9 mouse cellular contexts compared by ENCODE assay signal in the genomic region with DNA sequence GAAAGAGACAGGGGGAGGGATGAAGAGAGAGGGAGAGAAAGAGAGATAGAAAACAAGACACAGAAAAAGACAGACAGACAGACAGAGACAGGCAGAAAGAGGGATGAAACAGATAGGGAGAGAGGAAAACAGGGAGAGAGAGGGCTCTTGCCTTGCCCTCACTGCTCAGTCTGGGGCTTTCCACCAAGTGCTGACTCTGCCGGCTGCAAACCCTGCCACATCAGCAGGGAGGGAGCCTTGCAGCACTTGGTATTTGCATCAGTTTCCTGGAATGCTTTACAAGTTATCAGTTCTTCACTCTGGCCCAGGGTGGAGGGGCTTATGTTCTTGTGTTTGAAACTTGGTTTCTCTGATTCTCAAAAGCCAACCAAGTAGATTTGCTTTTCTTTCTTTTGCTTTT. TPM values are rescaled to one million over a fixed set of nuclear protein-coding genes. Genes with fewer than 3 reads are reported as not detected.
A peak's percentile ranks its signal among the peaks of the same experiment; 100 is the strongest.
DNase-seq lines count a peak whose midpoint lies in the region; ATAC-seq and TF ChIP-seq lines count a peak whose summit lies in the region.
"Had no signal": no experiment of that assay in that cellular context is flagged by ENCODE, and none has a peak within 500 bp of the region (broad histone marks: within the 10 kb centered on the region; RNA-seq: fewer than 3 reads in every experiment).

No protein-coding gene starts in this region.

- DNase-seq in lung, embryonic 14.5 days: peak; percentile 65
- no peak for DNase-seq in lung, adult 2 months
- DNase-seq in embryo, embryonic 10.5 days (ENCODE audit: low spot score): peak; percentile 39
- DNase-seq in adrenal gland, postnatal 25 days: no peak

- H3K9ac ChIP-seq in lung, embryonic 14.5 days: no peak overlapping the region
- H3K9ac ChIP-seq in heart, embryonic 13.5 days: peak overlapping the region; percentile 58; the same call in 1 of the 2 replicates
- no peak overlapping the region for H3K9ac ChIP-seq in midbrain, embryonic 15.5 days
- H3K9ac ChIP-seq: hindbrain, embryonic 12.5 days had no signal

- H3K36me3 ChIP-seq in lung, embryonic 14.5 days (ENCODE audit: insufficient read depth): peaks cover 6% of the 10 kb centered on the region; the same call in 1 of the 2 replicates
- H3K36me3 ChIP-seq in heart, embryonic 13.5 days: no peaks in the 10 kb centered on the region
- H3K36me3 ChIP-seq in small intestine, adult 2 months (ENCODE audit: control insufficient read depth, insufficient read depth, low read length): no peaks in the 10 kb centered on the region
- H3K36me3 ChIP-seq in midbrain, embryonic 15.5 days (replicated peaks): no peaks in the 10 kb centered on the region
- H3K36me3 ChIP-seq: hindbrain, embryonic 12.5 days had no signal

- no peaks in the 10 kb centered on the region for H3K4me1 ChIP-seq in lung, embryonic 14.5 days (ENCODE audit: insufficient read depth)
- H3K4me1 ChIP-seq in lung, adult 2 months (ENCODE audit: control insufficient read depth, insufficient read depth, low read length): no peaks in the 10 kb centered on the region
- H3K4me1 ChIP-seq in heart, embryonic 13.5 days: peaks cover 21% of the 10 kb centered on the region
- no peaks in the 10 kb centered on the region for H3K4me1 ChIP-seq in small intestine, adult 2 months (ENCODE audit: control insufficient read depth, insufficient read depth, insufficient read length, low read length)
- peaks cover 8% of the 10 kb centered on the region for H3K4me1 ChIP-seq in midbrain, embryonic 15.5 days

- no peak for TF ChIP-seq CTCF in lung, embryonic 14.5 days (IDR thresholded peaks at IDR 0.05; ENCODE audit: low read depth)
- no peak for TF ChIP-seq CTCF in lung, adult 2 months (IDR thresholded peaks at IDR 0.05; ENCODE audit: insufficient read depth, low read length)
- TF ChIP-seq CTCF in small intestine, adult 2 months (IDR thresholded peaks at IDR 0.05; ENCODE audit: extremely low read depth, insufficient read length, insufficient replicate concordance, low read depth, low read length): no peak

- no peaks in the 10 kb centered on the region for H3K9me3 ChIP-seq in lung, embryonic 14.5 days (ENCODE audit: low read depth, low read length)
- H3K9me3 ChIP-seq in heart, embryonic 13.5 days: no peaks in the 10 kb centered on the region
- no peaks in the 10 kb centered on the region for H3K9me3 ChIP-seq in midbrain, embryonic 15.5 days
- H3K9me3 ChIP-seq: hindbrain, embryonic 12.5 days had no signal

- H3K27me3 ChIP-seq in lung, embryonic 14.5 days (ENCODE audit: insufficient read depth, low read length): no peaks in the 10 kb centered on the region
- H3K27me3 ChIP-seq in heart, embryonic 13.5 days (replicated peaks): no peaks in the 10 kb centered on the region
- H3K27me3 ChIP-seq in small intestine, adult 2 months (ENCODE audit: control insufficient read depth, insufficient read depth, low read length): no peaks in the 10 kb centered on the region; the same call in 1 of the 2 replicates
- peaks cover 8% of the 10 kb centered on the region for H3K27me3 ChIP-seq in midbrain, embryonic 15.5 days (replicated peaks)
- H3K27me3 ChIP-seq: hindbrain, embryonic 12.5 days had no signal

- 0% methylated on average over 1 of the region's 1 CpGs for WGBS in lung, embryonic 14.5 days
- 0% methylated on average over 1 of the region's 1 CpGs for WGBS in lung, adult 2 months
- 0% methylated on average over 1 of the region's 1 CpGs for WGBS in heart, embryonic 13.5 days
- 13% methylated on average over 1 of the region's 1 CpGs for WGBS in small intestine, adult 2 months
- 0% methylated on average over 1 of the region's 1 CpGs for WGBS in midbrain, embryonic 15.5 days

- peak overlapping the region; percentile 18; the same call in 1 of the 2 replicates for H3K4me2 ChIP-seq in lung, embryonic 14.5 days
- H3K4me2 ChIP-seq in heart, embryonic 13.5 days: peak overlapping the region; percentile 46
- no peak overlapping the region for H3K4me2 ChIP-seq in midbrain, embryonic 15.5 days
- H3K4me2 ChIP-seq: hindbrain, embryonic 12.5 days had no signal

- H3K4me3 ChIP-seq in lung, embryonic 14.5 days (ENCODE audit: low read depth, low read length): no peak overlapping the region
- no peak overlapping the region for H3K4me3 ChIP-seq in lung, adult 2 months (replicated peaks; ENCODE audit: extremely low read depth, low read depth, low read length)
- peak overlapping the region; percentile 4; the same call in 1 of the 2 replicates for H3K4me3 ChIP-seq in heart, embryonic 13.5 days
- no peak overlapping the region for H3K4me3 ChIP-seq in small intestine, adult 2 months (ENCODE audit: low read depth, low read length)
- H3K4me3 ChIP-seq in midbrain, embryonic 15.5 days: no peak overlapping the region
- H3K4me3 ChIP-seq: erythroblast, embryonic 14.5 days; hindbrain, embryonic 12.5 days had no signal

- no peak for TF ChIP-seq POLR2A in lung, adult 2 months (IDR thresholded peaks at IDR 0.05; ENCODE audit: borderline replicate concordance, extremely low read depth, low read depth, low read length)
- TF ChIP-seq POLR2A in small intestine, adult 2 months (IDR thresholded peaks at IDR 0.05; ENCODE audit: low read depth, low read length): no peak

- peak overlapping the region; percentile 69 for H3K27ac ChIP-seq in lung, embryonic 14.5 days (ENCODE audit: low read depth)
- H3K27ac ChIP-seq in heart, embryonic 13.5 days (replicated peaks): peak overlapping the region; percentile 74
- peak overlapping the region; percentile 25; the same call in 1 of the 2 replicates for H3K27ac ChIP-seq in small intestine, adult 2 months (ENCODE audit: insufficient read depth, low read depth, low read length)
- H3K27ac ChIP-seq in midbrain, embryonic 15.5 days: no peak overlapping the region
- H3K27ac ChIP-seq: hindbrain, embryonic 12.5 days had no signal

- ATAC-seq in lung, embryonic 14.5 days (ENCODE audit: insufficient read depth): no peak
- ATAC-seq in heart, embryonic 13.5 days (ENCODE audit: extremely low read depth, insufficient number of reproducible peaks, low FRiP score, low TSS enrichment): no peak
- ATAC-seq in midbrain, embryonic 15.5 days (replicated peaks): no peak

RNA-seq across cellular contexts. Expression of a gene that starts 1.5 kb away (rescaled TPM):
- 626 and 660 TPM in 2 replicates for polyA plus RNA-seq in lung, embryonic 14.5 days (2014; fragmentation: Nextera tagmentation; extraction: Ambion mirVana)
- 151 and 172 TPM in 2 replicates for polyA plus RNA-seq in lung, adult 2 months (2012; rRNA removed)
- polyA plus RNA-seq in heart, embryonic 13.5 days (2015; fragmentation: Nextera tagmentation; extraction: Ambion mirVana): 253 and 328 TPM in 2 replicates
- polyA plus RNA-seq in small intestine, adult 2 months (2012; rRNA removed): 31.8 and 39.8 TPM in 2 replicates
- 92.1 and 93.5 TPM in 2 replicates for total RNA-seq in adrenal gland, postnatal 25 days (2021)
- 89.0 and 101 TPM in 2 replicates for polyA plus RNA-seq in midbrain, embryonic 15.5 days (2015; fragmentation: Nextera tagmentation; extraction: Ambion mirVana)

Comparison
In these comparisons a context has a peak if more than half of its experiments do, and no peak if none do; other contexts are left out.
1. DNase-seq: peak in lung, embryonic 14.5 days (single experiment) and embryo, embryonic 10.5 days (single experiment); none in lung, adult 2 months (single experiment) and adrenal gland, postnatal 25 days (single experiment).